Mouse (Mus musculus) left cerebral cortex, postnatal 4 days (tissue): ENCODE data around the gene Sirt6. TPM values are rescaled to one million over a fixed set of nuclear protein-coding genes. Genes with fewer than 3 reads are reported as not detected.
"Not testable (repeated sequence)": the region's sequence is repeated elsewhere in the genome, so short reads cannot be mapped to it uniquely, and the experiment has no call there.

ENCODE experiments used
- DNase-seq: peaks from one replicate; pipeline ENCODE4 v3.0.0-alpha.2; 2022
- intact Hi-C: fragments of 180-260 bp; cut with DNase I; formaldehyde crosslinking; loops from one replicate; pipeline ENCODE4 v1.15.1; 2025
- total RNA-seq, 2 experiments: library from RNA; stranded (reverse); gene quantifications; 2 replicates each; pipeline ENCODE4 v1.2.3; 2021

Gene Sirt6
- total RNA-seq, result 10 to 100 TPM; 37.4 to 38.1 TPM

DNA sequence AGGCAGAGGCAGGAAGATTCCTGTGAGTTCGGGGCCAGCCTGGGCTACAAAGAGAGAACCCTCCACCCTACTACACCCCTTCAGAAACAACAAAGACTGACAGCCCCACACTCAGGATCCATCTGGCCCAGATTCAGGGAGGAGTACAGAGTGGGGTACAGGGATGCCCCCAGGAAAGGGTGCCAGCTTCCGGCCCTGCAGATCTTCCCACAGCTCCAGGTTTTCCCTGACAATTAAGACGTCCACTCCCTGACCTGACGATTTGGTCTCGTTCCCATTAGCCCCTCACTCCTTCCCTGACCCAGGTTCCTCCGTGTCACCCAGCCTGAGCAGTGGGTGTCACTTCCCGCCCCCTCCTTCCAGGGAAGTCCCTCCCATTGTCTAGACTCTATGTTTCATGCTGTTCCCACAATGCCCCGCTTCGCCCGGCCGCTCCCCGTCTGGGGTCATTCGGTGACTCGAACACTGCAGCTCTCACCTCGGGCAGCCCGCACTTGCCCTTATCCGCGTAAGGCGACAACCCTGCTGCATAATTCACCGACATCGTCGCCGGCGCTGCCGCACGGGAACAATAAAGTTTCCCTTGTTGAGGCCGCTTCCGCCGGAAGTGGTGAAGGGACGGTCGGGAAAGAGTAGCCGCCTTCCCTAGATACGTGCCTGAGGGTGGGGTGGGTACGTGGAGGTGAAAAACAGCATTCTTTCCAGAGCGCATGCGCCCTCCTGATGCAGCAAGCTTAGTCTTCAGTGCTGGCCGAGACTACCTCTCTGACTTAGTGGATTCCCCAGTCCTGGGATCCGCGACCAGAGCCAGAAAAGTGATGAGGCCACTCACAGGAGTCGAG is at the start of gene Sirt6:
TSS of gene Sirt6 (minus strand) at position 804 of the 842 bp plus-strand sequence.
- intact Hi-C loops, result no loop called here
- DNase-seq, result peak; percentile 93

DNA sequence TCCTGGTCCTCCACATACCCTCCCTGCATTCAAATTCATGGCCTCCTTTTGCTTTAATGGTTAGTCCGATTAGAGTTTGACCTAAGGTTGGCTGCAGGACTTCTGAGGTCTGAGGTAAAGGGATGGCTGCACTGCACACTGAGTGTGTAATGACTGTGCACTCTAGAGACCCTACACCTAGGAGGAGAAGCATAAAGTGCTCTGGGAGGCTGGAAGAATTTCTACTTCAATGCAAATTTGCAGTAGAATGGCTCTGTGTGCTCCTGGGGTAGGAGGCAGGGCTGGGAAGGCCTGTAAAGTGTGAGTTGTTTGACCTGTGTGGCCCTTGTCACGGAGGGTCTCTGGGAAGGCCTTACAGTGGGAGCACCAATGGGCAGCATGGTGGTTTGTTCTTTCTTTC is 28.6 kb upstream of the Sirt6 start:
- intact Hi-C loops, result no loop called here
- no peak for DNase-seq

DNA sequence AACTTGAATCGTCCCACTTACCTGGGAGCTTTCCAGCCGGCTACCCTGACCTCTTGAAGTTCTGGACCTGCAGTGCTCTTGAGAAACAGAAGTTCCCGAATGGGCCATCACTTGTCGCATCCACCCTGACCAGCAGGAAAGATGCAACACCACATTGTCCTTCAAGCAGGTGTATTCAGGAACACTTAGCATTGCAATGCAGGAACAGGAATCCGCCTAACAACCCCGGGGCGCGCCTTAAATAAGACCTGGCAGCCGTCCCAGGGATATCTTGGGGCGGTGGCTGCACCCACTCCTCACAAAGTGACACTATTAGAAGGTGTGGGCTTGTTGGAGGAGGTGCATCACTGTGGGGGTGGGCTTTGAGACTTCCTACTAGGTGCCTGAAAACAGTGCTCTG is 27.6 kb upstream of the Sirt6 start:
- no peak for DNase-seq

GRCm38 (mm10) chr10:81648803-81649775 is 21.5 kb upstream of the Sirt6 start, which contains the start of gene Gm10778:
Gene Gm10778 (plus strand): TSS chr10:81649059.
- intact Hi-C loops, result not testable (repeated sequence)
- peak; percentile 84 for DNase-seq

More for the DNA sequence above, 27.6 kb upstream of the Sirt6 start:
- intact Hi-C loops, result no loop called here

DNA sequence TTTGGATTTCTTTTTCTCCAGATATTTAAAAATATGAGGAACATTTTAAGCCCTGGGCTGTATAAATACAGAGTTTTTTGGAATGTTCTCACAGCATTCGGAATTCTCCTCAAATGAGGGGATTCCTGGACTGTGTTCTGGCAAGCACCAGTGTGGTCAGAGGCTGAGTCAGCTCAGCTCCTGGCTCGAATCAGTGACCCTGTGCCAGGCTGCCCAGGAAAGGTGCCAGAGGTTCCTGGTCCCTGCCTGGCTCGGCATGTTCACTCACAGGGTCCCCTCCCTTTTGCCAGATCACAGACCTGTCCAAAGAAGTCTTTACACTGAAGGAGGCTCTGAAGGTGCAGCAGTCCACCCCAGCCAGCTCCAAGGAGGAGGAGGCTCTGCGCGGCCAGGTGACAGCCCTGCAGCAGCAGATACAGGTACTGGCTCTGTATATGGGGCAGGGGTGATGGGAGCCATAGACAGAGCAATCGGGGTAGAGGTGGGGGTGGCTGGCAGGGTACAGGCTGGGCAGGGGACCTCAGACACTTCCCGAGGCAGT is 18.5 kb upstream of the Sirt6 start:
- intact Hi-C loops, result no loop called here
- no peak for DNase-seq

GRCm38 (mm10) chr10:81645391-81645790 is 17.8 kb upstream of the Sirt6 start:
- no peak for DNase-seq
- intact Hi-C loops, result no loop called here

GRCm38 (mm10) chr10:81644716-81645115 is 17.1 kb upstream of the Sirt6 start:
- no peak for DNase-seq
- intact Hi-C loops, result no loop called here

DNA sequence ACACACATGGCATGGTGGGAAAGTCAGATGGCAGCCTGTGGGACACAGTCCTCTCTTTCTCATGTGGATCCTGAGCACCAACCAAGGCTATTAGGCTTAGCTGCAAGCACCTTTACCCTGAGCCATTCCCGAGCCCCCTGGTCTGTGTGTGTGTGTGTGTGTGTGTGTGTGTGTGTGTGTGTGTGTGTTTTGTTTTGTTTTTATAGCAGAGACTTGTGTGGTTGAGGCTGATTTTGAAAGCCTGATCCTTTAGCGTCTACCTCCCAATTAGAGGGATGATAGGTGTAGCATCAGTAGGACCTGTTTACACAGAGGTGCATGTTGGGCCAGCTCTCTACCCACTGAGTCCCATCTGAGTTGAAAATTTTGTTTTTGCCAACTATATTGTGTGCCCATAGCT is 16.6 kb upstream of the Sirt6 start:
- intact Hi-C loops, result no loop called here
- DNase-seq, result no peak

DNA sequence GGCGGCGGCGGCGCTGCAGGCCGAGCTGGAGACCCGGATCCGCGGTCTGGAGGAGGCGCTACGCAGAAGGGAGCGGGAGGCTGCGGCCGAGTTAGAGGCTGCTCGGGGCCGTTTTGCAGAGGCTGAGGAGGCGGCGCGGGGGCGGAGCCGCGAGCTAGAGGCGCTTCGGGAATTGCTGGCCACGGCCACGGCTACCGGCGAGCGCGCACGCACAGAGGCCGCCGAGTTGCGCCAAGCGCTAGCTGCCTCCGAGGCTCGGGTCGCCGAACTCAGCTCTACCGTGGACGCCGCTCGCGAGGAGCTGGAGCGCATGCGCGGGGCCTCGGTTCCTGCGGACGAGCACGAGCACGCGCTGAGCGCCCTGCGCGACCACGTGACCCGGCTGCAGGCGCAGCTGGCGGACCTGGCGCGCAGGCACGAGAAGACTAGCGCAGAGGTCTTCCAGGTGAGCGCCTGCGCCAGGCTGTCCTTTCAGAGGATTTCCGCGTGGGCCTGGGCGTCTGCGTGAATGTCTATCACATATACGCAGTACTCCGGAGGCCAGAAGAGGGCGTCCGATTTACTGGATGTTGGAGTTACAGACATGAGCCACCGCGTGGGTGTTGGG is 16.0 kb upstream of the Sirt6 start:
- peak; percentile 98 for DNase-seq
- intact Hi-C loops, result no loop called here

GRCm38 (mm10) chr10:81642648-81643448 is 15.3 kb upstream of the Sirt6 start:
- no peak for DNase-seq
- intact Hi-C loops, result no loop called here

DNA sequence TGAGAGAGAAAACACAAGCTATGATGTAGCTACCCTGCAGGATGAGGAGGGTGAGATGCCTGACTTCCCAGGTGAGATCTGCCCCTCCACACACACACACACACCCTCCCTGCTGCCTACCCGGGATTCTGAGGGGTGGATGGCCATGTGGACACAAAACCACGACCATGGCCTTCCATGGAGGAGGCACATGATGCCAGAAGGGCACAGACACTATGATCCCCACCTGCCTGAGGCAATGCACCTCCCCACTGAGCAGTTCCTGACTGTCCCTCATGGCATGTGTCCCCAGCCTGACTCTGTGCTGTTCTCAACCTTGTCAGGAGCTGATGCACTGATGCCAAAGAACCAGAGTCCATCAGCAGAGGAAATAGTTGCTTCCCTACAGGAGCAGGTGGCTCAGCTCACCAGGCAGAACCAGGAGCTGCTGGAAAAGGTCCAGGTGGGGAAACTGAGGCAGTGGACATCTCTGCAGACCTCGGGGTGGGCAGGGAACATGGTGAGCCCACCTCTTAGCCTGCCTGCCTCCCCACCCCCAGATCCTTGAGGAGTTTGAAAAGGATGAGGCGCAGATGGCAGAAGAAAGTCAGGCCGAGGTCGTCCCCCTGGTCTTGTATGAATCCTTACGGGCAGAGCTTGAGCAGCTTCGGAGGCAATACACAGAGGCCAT is 14.5 kb upstream of the Sirt6 start:
- DNase-seq, result no peak
- intact Hi-C loops, result no loop called here

DNA sequence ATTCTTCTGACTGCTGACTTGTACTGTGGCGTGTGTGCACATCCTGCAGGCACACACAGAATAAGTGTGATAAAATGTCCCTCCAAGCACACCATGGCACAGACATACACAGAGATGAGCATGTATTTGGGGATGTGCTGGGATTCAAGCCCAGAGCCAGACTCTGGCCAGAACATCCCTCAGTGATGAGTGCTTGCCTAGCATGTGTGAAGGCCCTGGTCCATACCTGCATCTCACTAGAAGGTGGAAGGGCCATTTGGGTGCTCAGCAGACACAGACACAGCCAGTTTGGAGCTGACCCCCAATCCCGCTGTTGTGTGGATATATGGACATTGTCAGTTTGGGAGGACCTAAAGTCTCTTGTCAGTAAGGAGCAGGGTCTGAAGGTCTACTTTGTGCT is 14.0 kb upstream of the Sirt6 start:
- no peak for DNase-seq
- intact Hi-C loops, result no loop called here

DNA sequence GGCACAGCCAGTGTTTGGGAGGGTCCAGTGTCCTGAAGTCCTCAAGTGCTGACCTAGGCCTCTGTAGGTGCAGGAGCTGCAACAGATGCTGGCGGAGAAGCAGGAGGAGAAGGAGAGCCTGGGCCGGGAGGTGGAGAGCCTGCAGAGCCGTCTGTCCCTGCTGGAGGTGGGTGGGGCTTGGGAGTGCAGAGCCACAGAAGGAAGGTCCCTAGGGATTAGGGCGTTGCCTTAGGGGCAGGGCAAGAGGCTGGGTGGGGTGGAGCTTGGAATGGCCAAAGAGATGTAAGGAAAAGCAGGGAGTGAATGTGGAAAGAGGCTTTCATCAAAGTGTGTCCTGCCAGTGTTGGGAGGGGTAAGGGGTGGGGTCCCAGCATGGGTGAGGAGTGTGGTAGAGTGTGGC is 13.2 kb upstream of the Sirt6 start:
- intact Hi-C loops, DNase-seq: not testable (repeated sequence)

DNA sequence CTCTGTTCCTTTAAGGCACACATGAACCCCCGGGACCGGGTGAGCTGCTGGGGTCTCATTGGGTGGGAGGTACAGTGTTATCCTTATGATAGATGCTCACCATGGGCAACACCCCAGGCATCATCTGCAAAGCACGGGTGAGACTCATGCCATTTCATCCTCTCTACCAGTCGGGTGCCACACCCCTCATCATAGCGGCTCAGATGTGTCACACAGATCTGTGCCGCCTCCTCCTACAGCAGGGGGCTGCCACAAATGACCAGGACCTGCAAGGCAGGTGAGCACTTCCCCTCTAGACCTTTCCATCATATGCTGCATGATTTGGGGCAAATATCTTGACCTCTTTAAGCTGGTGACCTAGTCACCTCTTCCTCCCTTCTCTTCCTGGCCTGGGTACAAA is 10.5 kb upstream of the Sirt6 start:
- no peak for DNase-seq
- intact Hi-C loops, result loop anchor here (5.0 kb wide), 1 partner anchor 534 kb away; no protein-coding TSS in a partner anchor

- intact Hi-C loops, result loop anchor here (5.0 kb wide), 1 partner anchor 536 kb away; no protein-coding TSS in a partner anchor
- no peak for DNase-seq
Observed at GRCm38 (mm10) chr10:81636338-81636737, 8.7 kb upstream of the Sirt6 start.

- intact Hi-C loops, result no loop called here
- peak; percentile 80 for DNase-seq
Observed at GRCm38 (mm10) chr10:81633253-81634099, 5.9 kb upstream of the Sirt6 start.

DNA sequence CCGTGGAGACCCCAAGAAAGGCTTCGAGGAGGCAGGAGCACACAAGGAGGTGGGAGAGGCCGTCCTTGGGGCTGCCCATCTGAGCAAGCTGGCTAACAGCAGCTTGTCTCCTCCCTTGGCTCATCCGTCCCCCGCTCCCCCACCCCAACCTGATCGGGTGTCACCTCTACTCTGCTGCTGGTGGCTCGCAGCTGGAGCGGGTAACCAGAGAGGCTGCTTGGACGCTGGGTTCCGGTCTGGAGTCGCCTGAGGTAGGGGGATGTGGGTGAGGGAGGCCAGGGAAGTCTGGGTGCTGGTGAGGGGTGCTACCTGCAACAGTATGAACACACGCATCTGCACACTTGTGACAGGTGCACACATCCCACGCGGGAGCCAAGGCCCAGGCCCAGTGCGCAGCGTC is 793 bp upstream of the Sirt6 start, which contains the start of gene Ankrd24:
TSS of gene Ankrd24 (plus strand) at position 151 of the 400 bp plus-strand sequence.
- no peak for DNase-seq
- intact Hi-C loops, result no loop called here

DNA sequence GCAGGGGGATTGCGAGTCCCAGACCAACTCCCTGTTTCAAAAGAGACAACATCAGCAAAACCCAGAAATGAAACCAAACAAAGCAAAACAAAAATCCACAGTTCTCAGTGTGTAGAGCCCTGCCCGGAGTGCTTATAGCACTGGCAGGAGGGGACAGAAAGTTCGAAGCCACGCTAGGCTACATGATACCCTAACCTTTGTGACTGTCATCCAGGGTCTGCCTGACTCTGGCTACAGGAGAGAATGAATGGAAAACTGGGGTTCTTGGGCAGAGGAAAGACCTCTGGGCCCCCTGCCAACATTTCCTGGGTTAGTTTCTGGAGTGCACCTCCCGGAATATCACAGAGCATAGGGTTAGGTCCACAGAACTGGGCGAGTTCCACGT is 231 bp upstream of the Sirt6 start:
- DNase-seq, result no peak
- intact Hi-C loops, result no loop called here
